Mouse (Mus musculus): ENCODE results near the gene Chn1.

Gene Chn1

GRCm38 (mm10) chr2:73618486-73619052 lies 156.6 kb downstream of the Chn1 start:
- no peak for DNase-seq

- DNase-seq = no peak
Observed at GRCm38 (mm10) chr2:73616434-73617057, 158.6 kb downstream of the Chn1 start.

- no peak for DNase-seq
Observed at GRCm38 (mm10) chr2:73615456-73615855, 159.7 kb downstream of the Chn1 start.

GRCm38 (mm10) chr2:73614303-73614702 lies 160.8 kb downstream of the Chn1 start:
- no peak for DNase-seq

- DNase-seq = no peak
Observed at GRCm38 (mm10) chr2:73612941-73613340, 162.2 kb downstream of the Chn1 start.

- no peak for DNase-seq
Observed at GRCm38 (mm10) chr2:73612367-73612914, 162.7 kb downstream of the Chn1 start.

GRCm38 (mm10) chr2:73611798-73612197 lies 163.3 kb downstream of the Chn1 start:
- DNase-seq = no peak

GRCm38 (mm10) chr2:73609724-73610210 lies 165.4 kb downstream of the Chn1 start:
- no peak for DNase-seq

GRCm38 (mm10) chr2:73609067-73609723 lies 166.0 kb downstream of the Chn1 start:
- no peak for DNase-seq

- no peak for DNase-seq
Observed at GRCm38 (mm10) chr2:73608391-73608790, 166.8 kb downstream of the Chn1 start.

GRCm38 (mm10) chr2:73607609-73608008 lies 167.5 kb downstream of the Chn1 start:
- no peak for DNase-seq

- no peak for DNase-seq
Observed at GRCm38 (mm10) chr2:73607146-73607545, 168.0 kb downstream of the Chn1 start.

GRCm38 (mm10) chr2:73606616-73607015 lies 168.5 kb downstream of the Chn1 start:
- DNase-seq = no peak

GRCm38 (mm10) chr2:73605077-73605476 lies 170.1 kb downstream of the Chn1 start:
- no peak for DNase-seq

- DNase-seq = no peak
Observed at GRCm38 (mm10) chr2:73604579-73604978, 170.6 kb downstream of the Chn1 start.

- DNase-seq = no peak
Observed at GRCm38 (mm10) chr2:73600650-73601049, 174.5 kb downstream of the Chn1 start.

GRCm38 (mm10) chr2:73597772-73598171 lies 177.4 kb downstream of the Chn1 start:
- no peak for DNase-seq

- no peak for DNase-seq
Observed at GRCm38 (mm10) chr2:73596786-73597185, 178.4 kb downstream of the Chn1 start.

GRCm38 (mm10) chr2:73596326-73596725 lies 178.8 kb downstream of the Chn1 start:
- no peak for DNase-seq

- DNase-seq = no peak
Observed at GRCm38 (mm10) chr2:73593101-73593439, 182.1 kb downstream of the Chn1 start.

- no peak for DNase-seq
Observed at GRCm38 (mm10) chr2:73592231-73593100, 182.7 kb downstream of the Chn1 start.

GRCm38 (mm10) chr2:73591246-73591645 lies 183.9 kb downstream of the Chn1 start:
- no peak for DNase-seq

- DNase-seq = no peak
Observed at GRCm38 (mm10) chr2:73590106-73590505, 185.0 kb downstream of the Chn1 start.
